Mouse (Mus musculus) neural tube, embryonic 13.5 days (tissue): Measurements from ENCODE around the gene Gpcpd1. TPM values are rescaled to one million over a fixed set of nuclear protein-coding genes. Genes with fewer than 3 reads are reported as not detected.

Source experiments
- ATAC-seq: fragments of 200-750 bp; cut with Nextera tagmentation; 2 replicates; pipeline ENCODE4 v1.8.0; 2017; ENCODE audit warnings: low read depth, mild to moderate bottlenecking, moderate TSS enrichment, moderate library complexity
- H3K27ac ChIP-seq: fragments of 300-500 bp; sonication (generic); replicated peaks from 2 replicates; pipeline ENCODE4 v1.5.1; 2015; ENCODE audit warnings: moderate library complexity, mild to moderate bottlenecking, inconsistent platforms
- H3K27me3 ChIP-seq: fragments of 300-500 bp; sonication (generic); 2 replicates; pipeline ENCODE4 v1.6.1; 2015; ENCODE audit warnings: mild to moderate bottlenecking, inconsistent platforms
- H3K36me3 ChIP-seq: fragments of 300-500 bp; sonication (generic); 2 replicates; pipeline ENCODE4 v1.6.1; 2015; ENCODE audit warnings: mild to moderate bottlenecking, inconsistent platforms
- H3K4me1 ChIP-seq: fragments of 300-500 bp; sonication (generic); replicated peaks from 2 replicates; pipeline ENCODE4 v1.6.1; 2015; ENCODE audit warnings: inconsistent platforms
- H3K4me2 ChIP-seq: fragments of 300-500 bp; sonication (generic); 2 replicates; pipeline ENCODE4 v1.6.1; 2015; ENCODE audit warnings: inconsistent platforms, mild to moderate bottlenecking, moderate library complexity
- H3K4me3 ChIP-seq: fragments of 300-500 bp; sonication (generic); 2 replicates; pipeline ENCODE4 v1.5.1; 2015; ENCODE audit warnings: mild to moderate bottlenecking, inconsistent platforms
- H3K9ac ChIP-seq: fragments of 300-500 bp; sonication (generic); 2 replicates; pipeline ENCODE4 v1.6.1; 2015; ENCODE audit warnings: moderate library complexity, mild to moderate bottlenecking, inconsistent platforms
- H3K9me3 ChIP-seq: fragments of 300-500 bp; sonication (generic); 2 replicates; pipeline ENCODE4 v1.6.1; 2016; ENCODE audit warnings: inconsistent platforms
- WGBS: fragments of 180-500 bp; shearing (Covaris S2); methylation state at CpG from one replicate; pipeline ENCODE4 v1.1.7; 2015; 5-methylcytosine and 5-hydroxymethylcytosine counted together
- polyA plus RNA-seq: library from polyadenylated mRNA; unstranded; fragments of >200 nt; fragmentation: Nextera tagmentation; extraction: Ambion mirVana; gene quantifications from 2 replicates; pipeline ENCODE4 v1.2.1, GENCODE M21; 2015

Gene Gpcpd1
- polyA plus RNA-seq, 1 experiment from 2014 or later, result 89.7 TPM

DNA sequence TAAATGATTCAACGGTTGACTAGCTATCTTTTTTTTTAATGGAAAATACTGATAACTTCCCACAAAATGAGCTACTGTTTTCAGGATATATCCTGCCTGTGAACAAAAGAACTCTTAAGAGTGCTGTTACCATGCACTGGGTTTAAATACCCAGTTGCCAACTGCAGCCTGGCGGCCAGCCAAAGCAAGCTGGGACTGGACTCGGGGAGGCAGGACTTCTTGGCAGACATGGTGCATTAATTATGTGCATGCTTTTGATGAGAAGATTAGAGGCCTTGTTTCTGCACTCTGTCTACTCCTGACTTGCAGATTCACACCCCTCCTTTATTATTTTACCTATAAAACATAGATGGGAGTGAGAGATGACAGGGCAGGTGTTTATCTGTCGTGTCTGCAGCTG is 5.3 kb downstream of the Gpcpd1 start:
- Histone ChIP-seq H3K4me2 (no peak overlapping the region), H3K9ac (no peak overlapping the region), H3K9me3 (no peaks in the 10 kb centered on the region), H3K36me3 (no peaks in the 10 kb centered on the region), H3K27ac (peak overlapping the region; percentile 82), H3K27me3 (no peaks in the 10 kb centered on the region), H3K4me3 (no peak overlapping the region), H3K4me1 (peaks cover 19% of the 10 kb centered on the region)
- 32% methylated on average over 4 of the region's 4 CpGs for WGBS
- peak; percentile 8; the same call in 1 of the 2 replicates for ATAC-seq

DNA sequence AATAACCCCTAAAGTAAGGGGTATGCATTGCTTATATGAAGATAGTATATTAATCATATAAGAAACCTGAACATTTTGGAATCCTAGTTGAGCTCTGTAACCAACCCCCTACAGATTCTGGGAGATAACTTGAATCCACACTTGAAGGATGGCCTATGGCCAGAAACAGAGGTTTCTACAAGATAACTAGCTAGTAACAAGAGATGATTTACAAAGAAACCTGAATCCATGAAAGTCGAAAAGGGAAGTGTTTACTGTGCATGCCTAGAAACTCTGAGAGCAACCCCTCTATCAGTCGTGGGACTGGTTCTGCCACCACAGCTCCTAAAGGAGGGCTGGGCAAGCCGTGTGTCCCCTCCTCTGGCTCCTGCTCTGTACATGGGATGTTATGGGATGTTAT is 7.8 kb downstream of the Gpcpd1 start:
- WGBS, result 89% methylated on average over 3 of the region's 3 CpGs
- Histone ChIP-seq H3K4me3 (no peak overlapping the region), H3K4me2 (no peak overlapping the region), H3K9me3 (no peaks in the 10 kb centered on the region), H3K27me3 (no peaks in the 10 kb centered on the region), H3K27ac (no peak overlapping the region), H3K36me3 (no peaks in the 10 kb centered on the region), H3K9ac (no peak overlapping the region), H3K4me1 (peaks cover 40% of the 10 kb centered on the region)
- no peak for ATAC-seq

DNA sequence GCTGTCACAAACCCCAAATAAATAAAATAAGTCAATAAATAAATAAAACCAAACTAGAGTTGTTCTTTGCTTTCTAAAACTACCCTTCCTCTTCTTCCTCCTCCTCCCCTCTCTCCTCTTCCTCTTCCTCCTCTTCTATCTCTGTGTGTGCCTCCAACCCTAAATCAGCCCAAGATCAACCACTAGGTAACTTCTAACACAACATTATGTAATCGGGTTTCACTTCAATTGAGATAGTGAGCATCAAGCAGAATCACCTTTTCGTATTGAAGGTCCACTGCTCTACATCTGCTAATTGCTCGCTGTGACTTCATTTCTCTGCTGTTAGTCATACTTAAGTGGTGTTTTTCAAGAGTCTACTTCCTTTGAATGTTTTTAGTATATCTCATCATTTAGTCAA is 8.8 kb downstream of the Gpcpd1 start:
- H3K27me3 ChIP-seq, result no peaks in the 10 kb centered on the region
- H3K9ac ChIP-seq, result no peak overlapping the region
- peaks cover 40% of the 10 kb centered on the region for H3K4me1 ChIP-seq
- H3K36me3 ChIP-seq, result no peaks in the 10 kb centered on the region
- no peaks in the 10 kb centered on the region for H3K9me3 ChIP-seq
- H3K27ac ChIP-seq, result no peak overlapping the region
- no peak for ATAC-seq
- H3K4me3 ChIP-seq, result peak overlapping the region; percentile 80; the same call in 1 of the 2 replicates
- 0 out of 2 replicates have a peak overlapping the region, but pooled peaks have one; percentile 64 for H3K4me2 ChIP-seq
- WGBS, result 97% methylated on average over 3 of the region's 3 CpGs

DNA sequence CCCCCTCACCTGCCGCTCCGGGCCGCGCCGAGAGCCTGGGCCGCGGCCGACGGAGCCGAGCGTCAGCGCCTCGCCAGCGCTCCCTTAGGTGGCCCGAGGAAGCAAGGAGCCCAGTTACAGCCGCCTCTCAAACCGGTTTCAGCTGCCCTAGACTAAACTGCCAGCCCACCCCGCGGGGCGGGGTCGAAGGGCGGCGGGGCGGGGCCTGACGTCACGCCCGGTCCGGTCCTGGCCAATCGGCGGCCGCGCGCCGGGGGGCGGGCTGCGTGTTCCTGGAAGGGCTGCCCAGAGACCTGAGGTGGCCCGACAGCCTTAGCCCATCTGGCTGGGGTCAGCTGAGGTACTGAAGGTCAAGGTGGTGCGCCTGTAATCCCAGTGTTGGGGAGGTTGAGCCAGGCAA is 9.5 kb downstream of the Gpcpd1 start:
- Histone ChIP-seq H3K4me3 (peak overlapping the region; percentile 80), H3K27me3 (no peaks in the 10 kb centered on the region), H3K9me3 (no peaks in the 10 kb centered on the region), H3K36me3 (no peaks in the 10 kb centered on the region), H3K9ac (peak overlapping the region; percentile 94), H3K27ac (peak overlapping the region; percentile 99), H3K4me2 (peak overlapping the region; percentile 64), H3K4me1 (peaks cover 35% of the 10 kb centered on the region)
- WGBS, result 2% methylated on average over 37 of the region's 38 CpGs
- ATAC-seq, result peak; percentile 99

DNA sequence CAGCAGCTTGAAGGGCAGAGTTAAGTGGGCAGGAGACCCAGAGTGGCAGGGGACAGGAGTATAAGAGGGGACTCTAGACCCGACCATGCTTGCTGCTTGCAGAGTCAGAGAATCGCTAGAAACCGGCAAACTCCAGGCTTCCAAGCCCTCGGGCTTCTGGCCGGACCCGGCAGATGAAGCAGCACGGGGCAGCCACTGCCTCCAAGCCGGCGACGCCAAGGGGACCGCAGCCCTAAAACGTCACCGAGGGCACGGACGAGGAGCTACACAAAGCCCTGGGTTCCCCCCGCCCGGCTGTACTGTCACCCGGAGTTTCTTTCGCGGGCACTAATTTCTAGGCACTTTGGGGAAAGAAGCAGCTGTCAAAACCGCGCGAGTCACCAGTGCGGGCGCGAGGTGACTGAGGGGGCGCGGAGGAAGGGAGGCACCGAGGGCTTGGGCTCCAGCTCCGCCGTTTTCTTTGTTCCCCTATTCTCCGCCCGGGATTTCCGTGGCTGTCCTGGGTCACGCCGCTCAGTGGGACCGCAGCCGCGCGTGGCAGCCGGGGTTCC is 10.0 kb downstream of the Gpcpd1 start:
- Histone ChIP-seq H3K27me3 (no peaks in the 10 kb centered on the region), H3K4me2 (peak overlapping the region; percentile 64), H3K9ac (peak overlapping the region; percentile 94), H3K4me3 (peak overlapping the region; percentile 80), H3K9me3 (no peaks in the 10 kb centered on the region), H3K4me1 (peaks cover 31% of the 10 kb centered on the region), H3K36me3 (no peaks in the 10 kb centered on the region), H3K27ac (peak overlapping the region; percentile 99)
- ATAC-seq, result peak; percentile 88
- WGBS, result under 1% methylated on average over 41 of the region's 41 CpGs

DNA sequence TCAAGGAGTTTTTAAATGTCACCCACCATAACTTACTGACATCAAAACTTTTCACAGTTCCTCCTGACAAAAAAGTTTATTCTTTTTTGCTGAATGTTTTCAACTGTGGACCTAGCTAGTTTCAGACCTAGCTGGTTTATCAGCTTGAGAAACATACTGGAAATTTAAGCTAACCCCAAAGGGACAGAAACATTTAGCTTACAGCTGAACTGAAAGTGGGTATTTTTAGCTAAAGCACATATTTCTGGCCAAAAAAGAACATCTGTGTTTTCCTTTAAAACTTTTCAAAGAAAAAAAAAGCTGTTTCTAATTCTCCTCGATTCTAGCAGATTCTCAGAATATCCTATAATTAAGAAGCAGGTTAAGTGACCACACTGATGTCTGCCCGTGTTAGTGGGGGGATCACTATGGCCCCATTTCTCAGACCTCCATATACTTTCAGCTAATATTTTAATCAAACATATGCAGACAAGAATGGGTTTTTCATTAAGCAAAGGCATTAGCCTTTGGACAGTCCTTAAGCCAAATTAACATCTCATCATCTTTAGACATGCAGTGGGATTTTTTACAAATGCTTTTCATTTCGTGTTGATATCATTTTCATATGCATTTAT is 10.9 kb downstream of the Gpcpd1 start:
- no peak for ATAC-seq
- WGBS, result 52% methylated on average over 3 of the region's 3 CpGs
- no peaks in the 10 kb centered on the region for H3K9me3 ChIP-seq
- H3K36me3 ChIP-seq, result peaks cover 3% of the 10 kb centered on the region
- H3K27me3 ChIP-seq, result no peaks in the 10 kb centered on the region
- H3K4me2 ChIP-seq, result peak overlapping the region; percentile 64
- peaks cover 22% of the 10 kb centered on the region for H3K4me1 ChIP-seq
- H3K27ac ChIP-seq, result no peak overlapping the region
- H3K9ac ChIP-seq, result peak overlapping the region; percentile 94
- peak overlapping the region; percentile 80 for H3K4me3 ChIP-seq

DNA sequence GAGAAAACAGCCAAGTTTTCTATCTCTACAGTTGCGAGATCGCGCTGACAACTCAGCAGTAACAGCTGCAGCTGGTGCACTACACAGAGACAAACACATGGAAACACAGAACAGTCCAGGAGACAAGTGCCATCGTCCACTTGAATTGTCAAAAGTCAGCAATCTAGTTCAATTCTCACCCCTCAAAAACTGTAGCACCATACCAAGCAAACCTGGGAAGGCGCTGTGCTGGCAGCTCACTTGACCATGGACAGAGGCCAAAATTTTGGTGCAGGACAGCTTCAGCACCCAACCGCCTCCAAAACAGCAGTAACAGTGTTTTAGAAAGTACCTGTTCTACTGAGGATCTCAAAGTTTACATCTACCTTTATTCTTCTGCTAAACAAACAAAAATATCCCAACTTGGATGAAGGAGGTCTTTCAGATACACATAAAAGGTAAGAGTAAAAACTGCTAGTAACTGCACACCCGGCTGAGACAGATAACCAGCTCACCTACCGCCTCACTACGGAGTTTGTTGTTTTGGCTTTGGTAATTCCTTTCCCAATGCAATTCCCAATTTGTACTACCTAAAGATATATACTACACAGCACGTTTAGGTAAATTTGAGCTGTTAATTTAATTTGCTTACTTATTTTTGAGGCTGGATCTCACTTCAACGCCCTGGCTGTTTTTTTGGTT is 11.6 kb downstream of the Gpcpd1 start:
- H3K27me3 ChIP-seq, result no peaks in the 10 kb centered on the region
- H3K9ac ChIP-seq, result peak overlapping the region; percentile 94
- peaks cover 21% of the 10 kb centered on the region for H3K4me1 ChIP-seq
- no peak overlapping the region for H3K27ac ChIP-seq
- H3K9me3 ChIP-seq, result no peaks in the 10 kb centered on the region
- peak overlapping the region; percentile 64 for H3K4me2 ChIP-seq
- no peak for ATAC-seq
- peak overlapping the region; percentile 80 for H3K4me3 ChIP-seq
- H3K36me3 ChIP-seq, result peaks cover 8% of the 10 kb centered on the region
- 85% methylated on average over 11 of the region's 11 CpGs for WGBS

DNA sequence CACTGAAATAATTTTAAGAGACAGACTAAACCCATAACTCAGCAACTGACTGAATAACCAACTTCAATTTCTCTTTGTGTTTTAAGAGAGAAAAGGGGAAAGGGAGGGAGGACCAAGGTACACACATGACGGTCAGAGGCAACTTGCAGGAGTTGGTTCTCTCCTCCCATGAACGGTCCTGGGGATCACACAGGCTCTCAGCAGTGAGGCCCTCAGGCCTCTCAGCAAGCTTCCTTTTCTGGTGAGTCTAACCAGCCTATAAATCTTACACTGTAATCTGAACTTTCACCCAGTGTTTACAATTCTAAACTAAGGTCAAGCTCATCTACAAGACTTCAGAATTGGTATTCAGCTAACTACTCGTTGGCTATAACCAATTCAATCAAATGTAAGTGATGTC is 12.3 kb downstream of the Gpcpd1 start:
- H3K9ac ChIP-seq, result no peak overlapping the region

DNA sequence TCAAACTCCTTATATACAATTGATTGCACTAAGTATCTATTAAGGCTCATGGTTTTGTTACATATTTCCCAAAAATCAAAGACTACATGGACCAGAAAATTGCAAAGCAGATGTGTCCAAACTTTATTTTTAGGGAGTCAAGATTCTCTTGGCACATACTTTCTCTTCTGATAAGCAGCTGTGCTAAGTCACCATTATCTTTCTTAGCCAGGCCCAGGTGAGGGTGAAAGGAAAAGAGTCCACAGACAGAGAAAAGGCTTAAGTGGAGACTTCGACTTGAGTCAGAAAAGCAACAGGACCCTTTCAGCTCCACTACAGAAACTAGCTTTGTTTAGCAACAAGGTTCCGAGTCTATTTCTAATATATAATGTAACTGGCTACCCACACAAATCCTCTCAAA is 14.2 kb downstream of the Gpcpd1 start:
- Histone ChIP-seq H3K27me3 (no peaks in the 10 kb centered on the region), H3K4me1 (peaks cover 21% of the 10 kb centered on the region), H3K9me3 (no peaks in the 10 kb centered on the region), H3K4me2 (no peak overlapping the region), H3K27ac (no peak overlapping the region), H3K4me3 (no peak overlapping the region), H3K36me3 (peaks cover 27% of the 10 kb centered on the region), H3K9ac (no peak overlapping the region)
- ATAC-seq, result no peak
- WGBS, result 92% methylated on average over 2 of the region's 2 CpGs

More for the DNA sequence above, 12.3 kb downstream of the Gpcpd1 start:
- H3K27ac ChIP-seq, result no peak overlapping the region
- WGBS, result 50% methylated on average over 3 of the region's 3 CpGs
- ATAC-seq, result no peak
- H3K4me2 ChIP-seq, result peak overlapping the region; percentile 64
- peaks cover 14% of the 10 kb centered on the region for H3K36me3 ChIP-seq
- no peaks in the 10 kb centered on the region for H3K9me3 ChIP-seq
- H3K27me3 ChIP-seq, result no peaks in the 10 kb centered on the region
- H3K4me3 ChIP-seq, result peak overlapping the region; percentile 80; the same call in 1 of the 2 replicates
- H3K4me1 ChIP-seq, result peaks cover 21% of the 10 kb centered on the region

DNA sequence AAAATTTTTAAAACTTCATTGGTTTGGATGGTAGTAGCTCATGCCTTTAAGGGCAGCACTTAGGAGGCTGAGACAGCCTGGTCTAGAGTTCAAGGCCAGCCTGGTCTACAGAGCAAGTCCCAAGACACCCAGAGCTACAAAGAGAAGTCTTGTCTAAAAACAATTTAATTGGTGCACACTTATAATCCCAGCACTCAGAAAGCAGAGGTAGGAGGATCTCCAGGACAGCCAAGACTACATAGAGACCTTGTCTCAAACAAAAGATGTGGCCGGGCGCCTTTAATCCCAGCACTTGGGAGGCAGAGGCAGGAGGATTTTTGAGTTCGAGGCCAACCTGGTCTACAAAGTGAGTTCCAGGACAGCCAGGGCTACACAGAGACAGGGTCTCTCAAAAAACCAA is 14.9 kb downstream of the Gpcpd1 start:
- no peak overlapping the region for H3K4me2 ChIP-seq
- no peak overlapping the region for H3K4me3 ChIP-seq
- H3K4me1 ChIP-seq, result peaks cover 21% of the 10 kb centered on the region
- H3K9me3 ChIP-seq, result no peaks in the 10 kb centered on the region
- no peaks in the 10 kb centered on the region for H3K27me3 ChIP-seq
- peaks cover 33% of the 10 kb centered on the region for H3K36me3 ChIP-seq
- ATAC-seq, result no peak
- 91% methylated on average over 3 of the region's 3 CpGs for WGBS
- no peak overlapping the region for H3K9ac ChIP-seq
- H3K27ac ChIP-seq, result no peak overlapping the region

DNA sequence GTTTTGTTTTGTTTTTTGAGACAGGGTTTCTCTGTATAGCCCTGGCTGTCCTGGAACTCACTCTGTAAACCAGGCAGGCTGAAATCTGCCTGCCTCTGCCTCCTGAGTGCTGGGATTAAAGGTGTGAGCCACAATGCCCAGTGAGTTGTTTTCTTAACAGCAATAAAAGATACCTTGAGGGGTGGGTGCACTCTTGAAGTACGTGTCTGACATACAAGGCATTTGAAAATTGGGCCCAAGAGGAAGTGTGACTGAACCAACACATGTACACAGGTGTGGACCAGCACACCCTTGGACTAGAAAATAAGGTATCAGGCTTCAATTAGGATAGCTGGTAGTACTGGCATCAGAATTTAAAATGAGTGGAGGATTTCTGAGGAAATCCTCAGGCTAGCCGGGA is 16.2 kb downstream of the Gpcpd1 start:
- ATAC-seq, result no peak
- Histone ChIP-seq H3K27me3 (no peaks in the 10 kb centered on the region), H3K36me3 (peaks cover 46% of the 10 kb centered on the region), H3K4me1 (peaks cover 15% of the 10 kb centered on the region), H3K27ac (no peak overlapping the region), H3K4me2 (no peak overlapping the region), H3K4me3 (no peak overlapping the region), H3K9ac (no peak overlapping the region), H3K9me3 (no peaks in the 10 kb centered on the region)
- 97% methylated on average over 2 of the region's 2 CpGs for WGBS

DNA sequence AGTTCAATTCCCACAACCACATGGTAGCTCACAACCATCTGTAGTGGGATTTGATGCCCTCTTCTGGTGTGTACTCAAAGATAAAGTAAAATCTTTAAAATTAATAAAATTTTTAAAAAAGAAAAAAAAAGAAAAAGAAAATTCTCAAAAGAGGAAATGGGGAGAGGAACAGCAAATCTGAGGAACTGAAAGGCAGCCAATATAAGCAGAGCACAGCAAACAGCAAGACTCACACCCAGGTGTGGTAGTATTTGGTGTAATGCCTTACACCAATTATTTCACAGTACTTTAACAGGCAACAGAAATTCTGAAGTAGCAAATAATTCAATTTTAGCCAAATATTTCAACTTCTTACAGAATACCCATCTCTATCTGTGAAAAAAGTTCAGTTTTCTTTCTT is 16.7 kb downstream of the Gpcpd1 start:
- peaks cover 10% of the 10 kb centered on the region for H3K4me1 ChIP-seq
- no peak overlapping the region for H3K9ac ChIP-seq
- H3K27ac ChIP-seq, result no peak overlapping the region
- no peak for ATAC-seq
- no peak overlapping the region for H3K4me2 ChIP-seq
- no peaks in the 10 kb centered on the region for H3K9me3 ChIP-seq
- no peaks in the 10 kb centered on the region for H3K27me3 ChIP-seq
- no peak overlapping the region for H3K4me3 ChIP-seq
- peaks cover 50% of the 10 kb centered on the region for H3K36me3 ChIP-seq
